Comparison of ENCODE assay signal across 26 mouse cellular contexts in genomic region chr4:80881996-80882599, GRCm38 (mm10). TPM values are rescaled to one million over a fixed set of nuclear protein-coding genes. Genes with fewer than 3 reads are reported as not detected.
"Had no signal": no experiment of that assay in that cellular context is flagged by ENCODE, and none has a peak within 500 bp of the region (broad histone marks: within the 10 kb centered on the region; RNA-seq: fewer than 3 reads in every experiment).

No protein-coding gene starts in this region.

- H3K36me3 ChIP-seq: midbrain, embryonic 13.5 days; midbrain, embryonic 15.5 days; neural tube, embryonic 12.5 days had no signal

- H3K4me3 ChIP-seq: megakaryocyte, embryonic 14.5 days; midbrain, embryonic 13.5 days; midbrain, embryonic 15.5 days; neural tube, embryonic 12.5 days had no signal

- H3K27me3 ChIP-seq: megakaryocyte, embryonic 14.5 days; midbrain, embryonic 13.5 days; midbrain, embryonic 15.5 days; neural tube, embryonic 12.5 days had no signal

- ATAC-seq: midbrain, embryonic 13.5 days; midbrain, embryonic 15.5 days had no signal

- H3K9me3 ChIP-seq: megakaryocyte, embryonic 14.5 days; midbrain, embryonic 13.5 days; midbrain, embryonic 15.5 days; neural tube, embryonic 12.5 days had no signal

- DNase-seq: lung, adult 18-20 months; lung, embryonic 14.5 days; lung, postnatal 10 days; lung, postnatal 36 days; right cerebral cortex, postnatal 14 days; right cerebral cortex, postnatal 4 days; spleen, adult 18-20 months; thymus, adult 2 months; thymus, postnatal 25 days; thymus, postnatal 4 days had no signal

- H3K4me2 ChIP-seq: lung, embryonic 14.5 days; midbrain, embryonic 11.5 days; midbrain, embryonic 13.5 days; midbrain, embryonic 15.5 days; neural tube, embryonic 12.5 days had no signal

- H3K4me1 ChIP-seq: megakaryocyte, embryonic 14.5 days; midbrain, embryonic 13.5 days; midbrain, embryonic 15.5 days; neural tube, embryonic 12.5 days had no signal

- H3K9ac ChIP-seq: liver, embryonic 14.5 days; lung, embryonic 14.5 days; midbrain, embryonic 13.5 days; midbrain, embryonic 15.5 days; neural tube, embryonic 12.5 days had no signal

- H3K27ac ChIP-seq: liver, embryonic 14.5 days; macrophage; midbrain, embryonic 13.5 days; midbrain, embryonic 15.5 days; neural tube, embryonic 12.5 days had no signal

RNA-seq across cellular contexts. Expression of gene Lurap1l, which starts 28.3 kb away (rescaled TPM):
- total RNA-seq: megakaryocyte progenitor cell, adult 5-6 weeks; neutrophil, adult 5-6 weeks had no signal
- polyA plus RNA-seq: macrophage had no signal

RNA-seq across cellular contexts. Expression of gene Tyrp1, which starts 48.2 kb away (rescaled TPM):
- total RNA-seq: megakaryocyte progenitor cell, adult 5-6 weeks; neutrophil, adult 5-6 weeks had no signal
- polyA plus RNA-seq: liver, embryonic 14.5 days; liver, embryonic 16.5 days; lung, embryonic 14.5 days; lung, embryonic 16.5 days; macrophage; neural tube, embryonic 12.5 days; neural tube, embryonic 14.5 days; small intestine, adult 2 months; stomach, embryonic 14.5 days; stomach, embryonic 16.5 days; testis, adult 2 months had no signal
